Mouse (Mus musculus): ENCODE measurements around the gene Cd2.

Cd2 gene

GRCm38 (mm10) chr3:101272166-101272565 is 15.6 kb downstream of the Cd2 start:
- no peak for DNase-seq

GRCm38 (mm10) chr3:101270833-101271232 is 16.9 kb downstream of the Cd2 start:
- no peak for DNase-seq

GRCm38 (mm10) chr3:101268361-101268760 is 19.4 kb downstream of the Cd2 start:
- no peak for DNase-seq

- DNase-seq: no peak
These were observed 22.1 kb downstream of the Cd2 start for GRCm38 (mm10) chr3:101265561-101266091.

- DNase-seq: no peak
These were observed 28.8 kb downstream of the Cd2 start for GRCm38 (mm10) chr3:101258976-101259375.

- DNase-seq: no peak
These were observed 31.6 kb downstream of the Cd2 start for GRCm38 (mm10) chr3:101256090-101256489.

GRCm38 (mm10) chr3:101252141-101252540 is 35.6 kb downstream of the Cd2 start:
- no peak for DNase-seq

GRCm38 (mm10) chr3:101249846-101250245 is 37.9 kb downstream of the Cd2 start:
- no peak for DNase-seq

GRCm38 (mm10) chr3:101245212-101245611 is 42.5 kb downstream of the Cd2 start:
- DNase-seq: no peak

- DNase-seq: no peak
These were observed 44.7 kb downstream of the Cd2 start for GRCm38 (mm10) chr3:101243002-101243401.

- DNase-seq: no peak
These were observed 45.9 kb downstream of the Cd2 start for GRCm38 (mm10) chr3:101241866-101242265.

GRCm38 (mm10) chr3:101240859-101241258 is 46.9 kb downstream of the Cd2 start:
- no peak for DNase-seq

- no peak for DNase-seq
These were observed 48.5 kb downstream of the Cd2 start for GRCm38 (mm10) chr3:101239236-101239635.

GRCm38 (mm10) chr3:101238695-101239094 is 49.0 kb downstream of the Cd2 start:
- DNase-seq: no peak

- DNase-seq: no peak
These were observed 50.5 kb downstream of the Cd2 start for GRCm38 (mm10) chr3:101236995-101237808.

- no peak for DNase-seq
These were observed 51.5 kb downstream of the Cd2 start for GRCm38 (mm10) chr3:101236261-101236660.

- no peak for DNase-seq
These were observed 52.4 kb downstream of the Cd2 start for GRCm38 (mm10) chr3:101235321-101235720.

- no peak for DNase-seq
These were observed 54.3 kb downstream of the Cd2 start for GRCm38 (mm10) chr3:101233424-101233823.

GRCm38 (mm10) chr3:101232570-101232969 is 55.2 kb downstream of the Cd2 start:
- no peak for DNase-seq

GRCm38 (mm10) chr3:101230201-101230600 is 57.5 kb downstream of the Cd2 start:
- DNase-seq: no peak

- no peak for DNase-seq
These were observed 58.2 kb downstream of the Cd2 start for GRCm38 (mm10) chr3:101229551-101229930.

- DNase-seq: no peak
These were observed 58.7 kb downstream of the Cd2 start for GRCm38 (mm10) chr3:101228868-101229550.

GRCm38 (mm10) chr3:101228066-101228465 is 59.7 kb downstream of the Cd2 start:
- no peak for DNase-seq

All from cerebellum, adult 11 months (tissue).